Mouse (Mus musculus): Measurements from ENCODE around the gene Pard3b. TPM values are rescaled to one million over a fixed set of nuclear protein-coding genes. Genes with fewer than 3 reads are reported as not detected.
A peak's percentile ranks its signal among the peaks of the same experiment; 100 is the strongest.

Pard3b gene
- polyA plus RNA-seq, 1 experiment from 2014 or later: 25.5 TPM

GRCm38 (mm10) chr1:62378335-62378734 lies 739.7 kb downstream of the Pard3b start:
- no peak overlapping the region for H3K4me3 ChIP-seq
- H3K4me2 ChIP-seq (replicated peaks): no peak overlapping the region
- ATAC-seq (ENCODE audit: insufficient number of reproducible peaks, insufficient read depth, low FRiP score, low TSS enrichment): no peak
- WGBS: 85% methylated on average over 4 of the region's 4 CpGs
- H3K27me3 ChIP-seq: no peaks in the 10 kb centered on the region
- no peak overlapping the region for H3K27ac ChIP-seq
- H3K36me3 ChIP-seq: no peaks in the 10 kb centered on the region
- H3K9me3 ChIP-seq: no peaks in the 10 kb centered on the region
- peaks cover 26% of the 10 kb centered on the region for H3K4me1 ChIP-seq
- H3K9ac ChIP-seq: no peak overlapping the region

- Histone ChIP-seq H3K4me3 (no peak overlapping the region), H3K9ac (no peak overlapping the region), H3K36me3 (no peaks in the 10 kb centered on the region), H3K27me3 (no peaks in the 10 kb centered on the region), H3K4me1 (peaks cover 8% of the 10 kb centered on the region), H3K27ac (0 out of 2 replicates have a peak overlapping the region, but pooled peaks have one; percentile 25), H3K4me2 (replicated peaks) (no peak overlapping the region), H3K9me3 (no peaks in the 10 kb centered on the region)
- ATAC-seq (ENCODE audit: insufficient number of reproducible peaks, insufficient read depth, low FRiP score, low TSS enrichment): no peak
- 31% methylated on average over 14 of the region's 14 CpGs for WGBS
Observed at GRCm38 (mm10) chr1:62382807-62383514, 744.3 kb downstream of the Pard3b start.

GRCm38 (mm10) chr1:62384241-62384640 lies 745.6 kb downstream of the Pard3b start:
- H3K27me3 ChIP-seq: no peaks in the 10 kb centered on the region
- H3K9me3 ChIP-seq: no peaks in the 10 kb centered on the region
- H3K9ac ChIP-seq: no peak overlapping the region
- peaks cover 8% of the 10 kb centered on the region for H3K4me1 ChIP-seq
- ATAC-seq (ENCODE audit: insufficient number of reproducible peaks, insufficient read depth, low FRiP score, low TSS enrichment): no peak
- no peak overlapping the region for H3K4me2 ChIP-seq (replicated peaks)
- no peaks in the 10 kb centered on the region for H3K36me3 ChIP-seq
- WGBS: 92% methylated on average over 1 of the region's 1 CpGs
- H3K4me3 ChIP-seq: no peak overlapping the region
- no peak overlapping the region for H3K27ac ChIP-seq

- H3K27ac ChIP-seq: no peak overlapping the region
- no peaks in the 10 kb centered on the region for H3K36me3 ChIP-seq
- H3K4me1 ChIP-seq: peaks cover 22% of the 10 kb centered on the region
- ATAC-seq (ENCODE audit: insufficient number of reproducible peaks, insufficient read depth, low FRiP score, low TSS enrichment): no peak
- H3K4me2 ChIP-seq (replicated peaks): no peak overlapping the region
- 62% methylated on average over 4 of the region's 4 CpGs for WGBS
- H3K9ac ChIP-seq: no peak overlapping the region
- no peaks in the 10 kb centered on the region for H3K27me3 ChIP-seq
- H3K4me3 ChIP-seq: no peak overlapping the region
- no peaks in the 10 kb centered on the region for H3K9me3 ChIP-seq
Observed at GRCm38 (mm10) chr1:62388013-62388412, 749.4 kb downstream of the Pard3b start.

GRCm38 (mm10) chr1:62392863-62393262 lies 754.2 kb downstream of the Pard3b start:
- 24% methylated on average over 4 of the region's 4 CpGs for WGBS
- Histone ChIP-seq H3K36me3 (no peaks in the 10 kb centered on the region), H3K9ac (no peak overlapping the region), H3K9me3 (no peaks in the 10 kb centered on the region), H3K4me1 (peaks cover 20% of the 10 kb centered on the region), H3K4me2 (replicated peaks) (no peak overlapping the region; the same call in 1 of the 2 replicates), H3K27me3 (no peaks in the 10 kb centered on the region), H3K4me3 (no peak overlapping the region), H3K27ac (peak overlapping the region; percentile 38)
- ATAC-seq (ENCODE audit: insufficient number of reproducible peaks, insufficient read depth, low FRiP score, low TSS enrichment): no peak

- Histone ChIP-seq H3K27me3 (no peaks in the 10 kb centered on the region), H3K9me3 (no peaks in the 10 kb centered on the region), H3K27ac (no peak overlapping the region), H3K4me1 (peaks cover 20% of the 10 kb centered on the region), H3K4me3 (no peak overlapping the region), H3K36me3 (no peaks in the 10 kb centered on the region), H3K4me2 (replicated peaks) (no peak overlapping the region), H3K9ac (no peak overlapping the region)
- WGBS: 87% methylated on average over 3 of the region's 3 CpGs
- no peak for ATAC-seq (ENCODE audit: insufficient number of reproducible peaks, insufficient read depth, low FRiP score, low TSS enrichment)
Observed at GRCm38 (mm10) chr1:62394555-62394954, 755.9 kb downstream of the Pard3b start.

- 12% methylated on average over 3 of the region's 3 CpGs for WGBS
- no peak overlapping the region for H3K27ac ChIP-seq
- no peaks in the 10 kb centered on the region for H3K27me3 ChIP-seq
- peaks cover under 1% of the 10 kb centered on the region; the same call in 1 of the 2 replicates for H3K4me1 ChIP-seq
- H3K9ac ChIP-seq: no peak overlapping the region
- ATAC-seq (ENCODE audit: insufficient number of reproducible peaks, insufficient read depth, low FRiP score, low TSS enrichment): no peak
- no peak overlapping the region for H3K4me3 ChIP-seq
- no peaks in the 10 kb centered on the region for H3K9me3 ChIP-seq
- H3K4me2 ChIP-seq (replicated peaks): no peak overlapping the region
- no peaks in the 10 kb centered on the region for H3K36me3 ChIP-seq
Observed at GRCm38 (mm10) chr1:62398261-62398660, 759.6 kb downstream of the Pard3b start.

- WGBS: 78% methylated on average over 4 of the region's 4 CpGs
- no peak for ATAC-seq (ENCODE audit: insufficient number of reproducible peaks, insufficient read depth, low FRiP score, low TSS enrichment)
- H3K4me1 ChIP-seq: no peaks in the 10 kb centered on the region
Observed at GRCm38 (mm10) chr1:62398738-62399137, 760.1 kb downstream of the Pard3b start.

GRCm38 (mm10) chr1:62405061-62405460 lies 766.4 kb downstream of the Pard3b start:
- no peak overlapping the region for H3K9ac ChIP-seq
- WGBS: 25% methylated on average over 8 of the region's 8 CpGs

More at GRCm38 (mm10) chr1:62398738-62399137, 760.1 kb downstream of the Pard3b start:
- Histone ChIP-seq H3K36me3 (no peaks in the 10 kb centered on the region), H3K4me2 (replicated peaks) (no peak overlapping the region), H3K27me3 (no peaks in the 10 kb centered on the region), H3K9me3 (no peaks in the 10 kb centered on the region), H3K27ac (no peak overlapping the region), H3K9ac (no peak overlapping the region), H3K4me3 (no peak overlapping the region)

GRCm38 (mm10) chr1:62411368-62411767 lies 772.7 kb downstream of the Pard3b start:
- 86% methylated on average over 2 of the region's 2 CpGs for WGBS
- no peak for ATAC-seq (ENCODE audit: insufficient number of reproducible peaks, insufficient read depth, low FRiP score, low TSS enrichment)
- H3K4me2 ChIP-seq (replicated peaks): no peak overlapping the region
- no peak overlapping the region for H3K27ac ChIP-seq
- H3K9me3 ChIP-seq: no peaks in the 10 kb centered on the region
- no peaks in the 10 kb centered on the region for H3K4me1 ChIP-seq
- no peaks in the 10 kb centered on the region for H3K36me3 ChIP-seq
- H3K27me3 ChIP-seq: no peaks in the 10 kb centered on the region
- H3K9ac ChIP-seq: no peak overlapping the region
- H3K4me3 ChIP-seq: no peak overlapping the region

More at GRCm38 (mm10) chr1:62405061-62405460, 766.4 kb downstream of the Pard3b start:
- H3K4me2 ChIP-seq (replicated peaks): no peak overlapping the region
- H3K9me3 ChIP-seq: no peaks in the 10 kb centered on the region
- ATAC-seq (ENCODE audit: insufficient number of reproducible peaks, insufficient read depth, low FRiP score, low TSS enrichment): no peak
- H3K4me3 ChIP-seq: no peak overlapping the region
- no peaks in the 10 kb centered on the region for H3K27me3 ChIP-seq
- H3K27ac ChIP-seq: no peak overlapping the region
- peaks cover 11% of the 10 kb centered on the region for H3K4me1 ChIP-seq
- H3K36me3 ChIP-seq: no peaks in the 10 kb centered on the region

GRCm38 (mm10) chr1:62412019-62412418 lies 773.4 kb downstream of the Pard3b start:
- Histone ChIP-seq H3K27me3 (no peaks in the 10 kb centered on the region), H3K27ac (no peak overlapping the region), H3K4me3 (no peak overlapping the region), H3K4me2 (replicated peaks) (no peak overlapping the region), H3K4me1 (no peaks in the 10 kb centered on the region), H3K9ac (no peak overlapping the region), H3K36me3 (no peaks in the 10 kb centered on the region), H3K9me3 (no peaks in the 10 kb centered on the region)
- WGBS: 77% methylated on average over 4 of the region's 4 CpGs
- ATAC-seq (ENCODE audit: insufficient number of reproducible peaks, insufficient read depth, low FRiP score, low TSS enrichment): no peak

GRCm38 (mm10) chr1:62412988-62413387 lies 774.4 kb downstream of the Pard3b start:
- Histone ChIP-seq H3K9me3 (no peaks in the 10 kb centered on the region), H3K4me2 (replicated peaks) (no peak overlapping the region), H3K27ac (no peak overlapping the region), H3K36me3 (no peaks in the 10 kb centered on the region), H3K9ac (no peak overlapping the region), H3K27me3 (no peaks in the 10 kb centered on the region), H3K4me3 (no peak overlapping the region), H3K4me1 (no peaks in the 10 kb centered on the region)
- 80% methylated on average over 3 of the region's 3 CpGs for WGBS
- ATAC-seq (ENCODE audit: insufficient number of reproducible peaks, insufficient read depth, low FRiP score, low TSS enrichment): no peak

Data from embryonic facial prominence, embryonic 12.5 days (tissue).